Mouse (Mus musculus): Measurements from ENCODE around the gene Pnlip. TPM values are rescaled to one million over a fixed set of nuclear protein-coding genes. Genes with fewer than 3 reads are reported as not detected.

The Pnlip gene
- polyA plus RNA-seq, 1 experiment: 0.79 TPM

- Histone ChIP-seq H3K36me3 (ENCODE audit: control insufficient read depth, insufficient read depth, low read length) (no peaks in the 10 kb centered on the region), H3K27me3 (ENCODE audit: control insufficient read depth, insufficient read depth, low read length) (no peaks in the 10 kb centered on the region), H3K4me3 (ENCODE audit: control insufficient read depth, low read depth, low read length) (no peak overlapping the region), H3K4me1 (ENCODE audit: control insufficient read depth, insufficient read depth, low read length) (no peaks in the 10 kb centered on the region), H3K27ac (ENCODE audit: control insufficient read depth, insufficient read depth, low read depth, low read length) (no peak overlapping the region)
- no peak for TF ChIP-seq POLR2A (IDR thresholded peaks at IDR 0.05; ENCODE audit: control insufficient read depth, low read depth, low read length)
- no peak for TF ChIP-seq CTCF (IDR thresholded peaks at IDR 0.05; ENCODE audit: control insufficient read depth, insufficient read depth, insufficient replicate concordance, low read depth, low read length)
Observed at GRCm38 (mm10) chr19:58674644-58675043, 22.3 kb downstream of the Pnlip start.

GRCm38 (mm10) chr19:58677117-58677516 is 24.8 kb downstream of the Pnlip start:
- no peak for TF ChIP-seq CTCF (IDR thresholded peaks at IDR 0.05; ENCODE audit: control insufficient read depth, insufficient read depth, insufficient replicate concordance, low read depth, low read length)
- no peak for TF ChIP-seq POLR2A (IDR thresholded peaks at IDR 0.05; ENCODE audit: control insufficient read depth, low read depth, low read length)
- Histone ChIP-seq H3K4me1 (ENCODE audit: control insufficient read depth, insufficient read depth, low read length) (no peaks in the 10 kb centered on the region), H3K27ac (ENCODE audit: control insufficient read depth, insufficient read depth, low read depth, low read length) (no peak overlapping the region), H3K36me3 (ENCODE audit: control insufficient read depth, insufficient read depth, low read length) (no peaks in the 10 kb centered on the region), H3K4me3 (ENCODE audit: control insufficient read depth, low read depth, low read length) (no peak overlapping the region), H3K27me3 (ENCODE audit: control insufficient read depth, insufficient read depth, low read length) (no peaks in the 10 kb centered on the region)

GRCm38 (mm10) chr19:58688933-58689332 is 36.6 kb downstream of the Pnlip start:
- Histone ChIP-seq H3K4me1 (ENCODE audit: control insufficient read depth, insufficient read depth, low read length) (no peaks in the 10 kb centered on the region), H3K27ac (ENCODE audit: control insufficient read depth, insufficient read depth, low read depth, low read length) (no peak overlapping the region), H3K27me3 (ENCODE audit: control insufficient read depth, insufficient read depth, low read length) (no peaks in the 10 kb centered on the region), H3K4me3 (ENCODE audit: control insufficient read depth, low read depth, low read length) (no peak overlapping the region), H3K36me3 (ENCODE audit: control insufficient read depth, insufficient read depth, low read length) (no peaks in the 10 kb centered on the region)
- TF ChIP-seq CTCF (IDR thresholded peaks at IDR 0.05; ENCODE audit: control insufficient read depth, insufficient read depth, insufficient replicate concordance, low read depth, low read length): no peak
- TF ChIP-seq POLR2A (IDR thresholded peaks at IDR 0.05; ENCODE audit: control insufficient read depth, low read depth, low read length): no peak

- Histone ChIP-seq H3K4me1 (ENCODE audit: control insufficient read depth, insufficient read depth, low read length) (no peaks in the 10 kb centered on the region), H3K4me3 (ENCODE audit: control insufficient read depth, low read depth, low read length) (no peak overlapping the region), H3K27ac (ENCODE audit: control insufficient read depth, insufficient read depth, low read depth, low read length) (no peak overlapping the region), H3K36me3 (ENCODE audit: control insufficient read depth, insufficient read depth, low read length) (no peaks in the 10 kb centered on the region), H3K27me3 (ENCODE audit: control insufficient read depth, insufficient read depth, low read length) (no peaks in the 10 kb centered on the region)
- TF ChIP-seq POLR2A (IDR thresholded peaks at IDR 0.05; ENCODE audit: control insufficient read depth, low read depth, low read length): no peak
- TF ChIP-seq CTCF (IDR thresholded peaks at IDR 0.05; ENCODE audit: control insufficient read depth, insufficient read depth, insufficient replicate concordance, low read depth, low read length): no peak
Observed at GRCm38 (mm10) chr19:58695314-58695713, 43.0 kb downstream of the Pnlip start.

- Histone ChIP-seq H3K4me3 (ENCODE audit: control insufficient read depth, low read depth, low read length) (no peak overlapping the region), H3K36me3 (ENCODE audit: control insufficient read depth, insufficient read depth, low read length) (no peaks in the 10 kb centered on the region), H3K27me3 (ENCODE audit: control insufficient read depth, insufficient read depth, low read length) (no peaks in the 10 kb centered on the region), H3K4me1 (ENCODE audit: control insufficient read depth, insufficient read depth, low read length) (no peaks in the 10 kb centered on the region), H3K27ac (ENCODE audit: control insufficient read depth, insufficient read depth, low read depth, low read length) (no peak overlapping the region)
- no peak for TF ChIP-seq POLR2A (IDR thresholded peaks at IDR 0.05; ENCODE audit: control insufficient read depth, low read depth, low read length)
- no peak for TF ChIP-seq CTCF (IDR thresholded peaks at IDR 0.05; ENCODE audit: control insufficient read depth, insufficient read depth, insufficient replicate concordance, low read depth, low read length)
Observed at GRCm38 (mm10) chr19:58696235-58696634, 43.9 kb downstream of the Pnlip start.

- no peak overlapping the region for H3K4me3 ChIP-seq (ENCODE audit: control insufficient read depth, low read depth, low read length)
- no peak for TF ChIP-seq POLR2A (IDR thresholded peaks at IDR 0.05; ENCODE audit: control insufficient read depth, low read depth, low read length)
- no peak for TF ChIP-seq CTCF (IDR thresholded peaks at IDR 0.05; ENCODE audit: control insufficient read depth, insufficient read depth, insufficient replicate concordance, low read depth, low read length)
- H3K36me3 ChIP-seq (ENCODE audit: control insufficient read depth, insufficient read depth, low read length): no peaks in the 10 kb centered on the region
- no peak overlapping the region for H3K27ac ChIP-seq (ENCODE audit: control insufficient read depth, insufficient read depth, low read depth, low read length)
- no peaks in the 10 kb centered on the region for H3K4me1 ChIP-seq (ENCODE audit: control insufficient read depth, insufficient read depth, low read length)
- no peaks in the 10 kb centered on the region for H3K27me3 ChIP-seq (ENCODE audit: control insufficient read depth, insufficient read depth, low read length)
Observed at GRCm38 (mm10) chr19:58704556-58704955, 52.3 kb downstream of the Pnlip start.

- Histone ChIP-seq H3K27ac (ENCODE audit: control insufficient read depth, insufficient read depth, low read depth, low read length) (no peak overlapping the region), H3K4me3 (ENCODE audit: control insufficient read depth, low read depth, low read length) (no peak overlapping the region), H3K4me1 (ENCODE audit: control insufficient read depth, insufficient read depth, low read length) (no peaks in the 10 kb centered on the region), H3K36me3 (ENCODE audit: control insufficient read depth, insufficient read depth, low read length) (no peaks in the 10 kb centered on the region), H3K27me3 (ENCODE audit: control insufficient read depth, insufficient read depth, low read length) (no peaks in the 10 kb centered on the region)
- no peak for TF ChIP-seq POLR2A (IDR thresholded peaks at IDR 0.05; ENCODE audit: control insufficient read depth, low read depth, low read length)
- TF ChIP-seq CTCF (IDR thresholded peaks at IDR 0.05; ENCODE audit: control insufficient read depth, insufficient read depth, insufficient replicate concordance, low read depth, low read length): no peak
Observed at GRCm38 (mm10) chr19:58708611-58709010, 56.3 kb downstream of the Pnlip start.

- Histone ChIP-seq H3K4me1 (ENCODE audit: control insufficient read depth, insufficient read depth, low read length) (no peaks in the 10 kb centered on the region), H3K36me3 (ENCODE audit: control insufficient read depth, insufficient read depth, low read length) (no peaks in the 10 kb centered on the region), H3K27ac (ENCODE audit: control insufficient read depth, insufficient read depth, low read depth, low read length) (no peak overlapping the region), H3K4me3 (ENCODE audit: control insufficient read depth, low read depth, low read length) (no peak overlapping the region), H3K27me3 (ENCODE audit: control insufficient read depth, insufficient read depth, low read length) (no peaks in the 10 kb centered on the region)
- TF ChIP-seq CTCF (IDR thresholded peaks at IDR 0.05; ENCODE audit: control insufficient read depth, insufficient read depth, insufficient replicate concordance, low read depth, low read length) (no peak), POLR2A (IDR thresholded peaks at IDR 0.05; ENCODE audit: control insufficient read depth, low read depth, low read length) (no peak)
Observed at GRCm38 (mm10) chr19:58717925-58718324, 65.6 kb downstream of the Pnlip start.
